Mouse (Mus musculus) CH12.LX (cell line): ENCODE measurements around the gene Aars. TPM values are rescaled to one million over a fixed set of nuclear protein-coding genes. Genes with fewer than 3 reads are reported as not detected.

Experiments
- DNase-seq: peaks from one replicate; pipeline ENCODE4 v3.0.0-alpha.2; 2013; ENCODE audit errors: extremely low read depth
- H3K27ac ChIP-seq: 2 replicates; pipeline ENCODE4 v1.5.1; 2012; ENCODE audit warnings: low read depth, mild to moderate bottlenecking, control low read depth, moderate library complexity; ENCODE audit not compliant: insufficient read depth
- H3K27me3 ChIP-seq: replicated peaks from 2 replicates; pipeline ENCODE3; 2012; ENCODE audit warnings: inconsistent platforms
- H3K36me3 ChIP-seq, 2 experiments: replicated peaks in 1 of 2; 2 replicates each; pipeline versions ENCODE3 to v1.6.1; 2012; ENCODE audit warnings: inconsistent platforms in 1 of 2, low read length in 1 of 2, mild to moderate bottlenecking in 1 of 2, mixed read lengths in 1 of 2, moderate library complexity in 1 of 2; ENCODE audit not compliant: control insufficient read depth in 1 of 2, insufficient read depth in 1 of 2
- H3K4me1 ChIP-seq, 2 experiments: 2 replicates each; pipeline ENCODE4 v1.6.1; 2012; ENCODE audit warnings: inconsistent platforms in 1 of 2, moderate library complexity in 1 of 2; ENCODE audit not compliant: insufficient read depth in 2 of 2, control insufficient read depth in 1 of 2
- H3K4me2 ChIP-seq: 2 replicates; pipeline ENCODE4 v1.6.1; 2012; ENCODE audit warnings: low read depth, mild to moderate bottlenecking, control low read depth; ENCODE audit not compliant: poor library complexity, insufficient read depth, severe bottlenecking
- H3K4me3 ChIP-seq, 3 experiments: fragments of 150-350 bp in 1 of 3; sonication (generic) in 1 of 3; replicated peaks in 1 of 3; 2 replicates each; pipeline versions ENCODE3 to v1.5.1; 2011 to 2012; ENCODE audit warnings: low read depth in 2 of 3, low read length in 2 of 3, mild to moderate bottlenecking in 2 of 3, moderate library complexity in 2 of 3, control low read depth in 1 of 3, improper control_type of control experiment in 1 of 3, inconsistent platforms in 1 of 3, mixed read lengths in 1 of 3; ENCODE audit not compliant: poor library complexity in 1 of 3
- H3K79me2 ChIP-seq: replicated peaks from 2 replicates; pipeline ENCODE4 v1.6.1; 2012; ENCODE audit warnings: mild to moderate bottlenecking, moderate library complexity; ENCODE audit not compliant: control insufficient read depth, poor library complexity, insufficient read depth, severe bottlenecking; ENCODE audit errors: extremely low read depth
- H3K9ac ChIP-seq: 2 replicates; pipeline ENCODE4 v1.6.1; 2012; ENCODE audit warnings: low read depth, mild to moderate bottlenecking, control low read depth, moderate library complexity; ENCODE audit not compliant: insufficient read depth
- H3K9me3 ChIP-seq: replicated peaks from 2 replicates; pipeline ENCODE3; 2012; ENCODE audit warnings: low read length, inconsistent platforms, mixed read lengths
- CHD1 ChIP-seq: IDR thresholded peaks from 2 replicates; pipeline ENCODE4 v1.6.1; 2012; ENCODE audit warnings: low read depth, low read length, improper control_type of control experiment, inconsistent platforms
- CHD2 ChIP-seq: IDR thresholded peaks from 2 replicates; pipeline ENCODE4 v1.6.1; 2011; ENCODE audit warnings: low read length, improper control_type of control experiment
- CTCF ChIP-seq, 2 experiments: IDR thresholded peaks in 1 of 2; conservative IDR thresholded peaks in 1 of 2; 2 replicates each; pipeline ENCODE4 v1.5.1; 2011 to 2012; ENCODE audit warnings: low read depth in 2 of 2, low read length in 2 of 2, improper control_type of control experiment in 1 of 2, inconsistent platforms in 1 of 2, mild to moderate bottlenecking in 1 of 2, moderate library complexity in 1 of 2
- EP300 ChIP-seq: IDR thresholded peaks from 2 replicates; pipeline ENCODE4 v1.6.1; 2011; ENCODE audit warnings: low read length, improper control_type of control experiment
- ETS1 ChIP-seq: conservative IDR thresholded peaks from 2 replicates; pipeline ENCODE4 v1.6.1; 2012; ENCODE audit warnings: low read depth, mild to moderate bottlenecking, inconsistent platforms, low read length, improper control_type of control experiment, moderate library complexity
- GABPA ChIP-seq: IDR thresholded peaks from 2 replicates; pipeline ENCODE4 v1.6.1; 2012; ENCODE audit warnings: low read depth, low read length, improper control_type of control experiment, inconsistent platforms; ENCODE audit not compliant: insufficient replicate concordance
- HCFC1 ChIP-seq: IDR thresholded peaks from 2 replicates; pipeline ENCODE4 v1.6.1; 2012; ENCODE audit warnings: low read depth, mild to moderate bottlenecking, inconsistent platforms, low read length, improper control_type of control experiment
- IRF4 ChIP-seq: IDR thresholded peaks from 2 replicates; pipeline ENCODE4 v1.6.1; 2014; ENCODE audit warnings: low read depth, mild to moderate bottlenecking, inconsistent platforms, low read length, improper control_type of control experiment
- JUN ChIP-seq: IDR thresholded peaks from 2 replicates; pipeline ENCODE4 v1.6.1; 2011; ENCODE audit warnings: low read depth, mild to moderate bottlenecking, low read length, improper control_type of control experiment, moderate library complexity; ENCODE audit not compliant: insufficient read depth
- MAX ChIP-seq: IDR thresholded peaks from 2 replicates; pipeline ENCODE4 v1.6.1; 2011; ENCODE audit warnings: low read length, improper control_type of control experiment
- MAZ ChIP-seq: IDR thresholded peaks from 2 replicates; pipeline ENCODE4 v1.6.1; 2012; ENCODE audit warnings: low read depth, mild to moderate bottlenecking, inconsistent platforms, low read length, improper control_type of control experiment, moderate library complexity
- MEF2A ChIP-seq: IDR thresholded peaks from 2 replicates; pipeline ENCODE4 v1.6.1; 2014; ENCODE audit warnings: low read depth, mild to moderate bottlenecking, inconsistent platforms, low read length, improper control_type of control experiment, borderline replicate concordance
- MXI1 ChIP-seq: IDR thresholded peaks from 2 replicates; pipeline ENCODE4 v1.6.1; 2011; ENCODE audit warnings: mild to moderate bottlenecking, low read depth, low read length, improper control_type of control experiment
- MYC ChIP-seq: IDR thresholded peaks from 2 replicates; pipeline ENCODE4 v1.6.1; 2011; ENCODE audit warnings: low read depth, mild to moderate bottlenecking, improper control_type of control experiment, low read length
- NELFE ChIP-seq: IDR thresholded peaks from 2 replicates; pipeline ENCODE4 v1.6.1; 2011; ENCODE audit warnings: low read depth, low read length, improper control_type of control experiment
- NRF1 ChIP-seq: IDR thresholded peaks from 2 replicates; pipeline ENCODE4 v1.6.1; 2014; ENCODE audit warnings: low read depth, mild to moderate bottlenecking, inconsistent platforms, low read length, improper control_type of control experiment, moderate library complexity
- RAD21 ChIP-seq: IDR thresholded peaks from 2 replicates; pipeline ENCODE4 v1.6.1; 2011; ENCODE audit warnings: low read depth, mild to moderate bottlenecking, low read length, improper control_type of control experiment, moderate library complexity
- SIN3A ChIP-seq: IDR thresholded peaks from 2 replicates; pipeline ENCODE4 v1.6.1; 2012; ENCODE audit warnings: low read length, improper control_type of control experiment, inconsistent platforms
- SMC3 ChIP-seq: IDR thresholded peaks from 2 replicates; pipeline ENCODE4 v1.6.1; 2011; ENCODE audit warnings: low read depth, low read length, improper control_type of control experiment
- TBP ChIP-seq: conservative IDR thresholded peaks from 2 replicates; pipeline ENCODE4 v1.6.1; 2011; ENCODE audit warnings: low read depth, low read length, improper control_type of control experiment
- TCF12 ChIP-seq: IDR thresholded peaks from 2 replicates; pipeline ENCODE4 v1.6.1; 2014; ENCODE audit warnings: low read depth, mild to moderate bottlenecking, inconsistent platforms, low read length, improper control_type of control experiment
- UBTF ChIP-seq: IDR thresholded peaks from 2 replicates; pipeline ENCODE4 v1.6.1; 2012; ENCODE audit warnings: low read depth, mild to moderate bottlenecking, inconsistent platforms, low read length, improper control_type of control experiment, moderate library complexity
- USF1 ChIP-seq: IDR thresholded peaks from 2 replicates; pipeline ENCODE4 v1.6.1; 2014; ENCODE audit warnings: low read depth, mild to moderate bottlenecking, inconsistent platforms, low read length, improper control_type of control experiment
- USF2 ChIP-seq: conservative IDR thresholded peaks from 2 replicates; pipeline ENCODE4 v1.6.1; 2011; ENCODE audit warnings: low read depth, low read length, improper control_type of control experiment
- ZC3H11A ChIP-seq: IDR thresholded peaks from 2 replicates; pipeline ENCODE4 v1.6.1; 2012; ENCODE audit warnings: low read depth, mild to moderate bottlenecking, inconsistent platforms, low read length, improper control_type of control experiment
- ZKSCAN1 ChIP-seq: IDR thresholded peaks from 2 replicates; pipeline ENCODE4 v1.6.1; 2012; ENCODE audit warnings: low read depth, inconsistent platforms, low read length, improper control_type of control experiment, borderline replicate concordance
- ZMIZ1 ChIP-seq: IDR thresholded peaks from 2 replicates; pipeline ENCODE4 v1.6.1; 2012; ENCODE audit warnings: low read depth, mild to moderate bottlenecking, inconsistent platforms, low read length, improper control_type of control experiment
- ZNF384 ChIP-seq: IDR thresholded peaks from 2 replicates; pipeline ENCODE4 v1.6.1; 2012; ENCODE audit warnings: low read depth, low read length, improper control_type of control experiment, inconsistent platforms
- dilution Hi-C: fragments of 300-500 bp; cut with MboI; formaldehyde crosslinking; loops from 2 replicates; pipeline ENCODE4 v1.14.3; 2020; ENCODE audit warnings: low sequenced_read_pairs; ENCODE audit not compliant: extremely low pct_unique_long_range_greater_than_20kb, extremely low pct_ligation_motif_present
- in situ Hi-C: fragments of 300-500 bp; cut with MboI; formaldehyde crosslinking; loops from 3 replicates; pipeline ENCODE4 v1.14.3; 2019; ENCODE audit warnings: low sequenced_read_pairs, low pct_ligation_motif_present, low pct_unique_long_range_greater_than_20kb, mixed read lengths
- polyA plus RNA-seq: library from polyadenylated mRNA; unstranded; fragments of >175 nt; gene quantifications from 2 replicates; pipeline ENCODE4 v1.2.1, GENCODE M21; 2012; ENCODE audit warnings: low read depth; ENCODE audit not compliant: insufficient read length
- total RNA-seq, 2 experiments: library from RNA; depleted of rRNA; stranded (reverse); fragments of 300-350 nt in 1 of 2; fragments of >200 nt in 1 of 2; gene quantifications; 2 replicates each; pipeline ENCODE4 v1.2.3; 2012 to 2014

The Aars gene
- total and polyA plus RNA-seq, 3 experiments: 81.9 to 142 (median 130) TPM

GRCm38 (mm10) chr8:110996641-110997430, 36.1 kb upstream of the Aars start:
- dilution Hi-C loops (no loop called here), in situ Hi-C loops (no loop called here)
- peaks cover 2 to 30% of the 10 kb centered on the region in 2 experiments; a peak in 2 of 4 replicates for H3K4me1 ChIP-seq
- H3K27me3 ChIP-seq: no peaks in the 10 kb centered on the region
- peaks cover 14 to 42% of the 10 kb centered on the region in 2 experiments for H3K36me3 ChIP-seq
- H3K9me3 ChIP-seq: no peaks in the 10 kb centered on the region
- H3K9ac ChIP-seq: peak overlapping the region; percentile 81
- peaks cover 53% of the 10 kb centered on the region for H3K79me2 ChIP-seq
- no peak overlapping the region for H3K27ac ChIP-seq
- H3K4me3 ChIP-seq: peak overlapping the region; percentile 86 to 93 (median 93)
- TF ChIP-seq NELFE (no peak), CTCF (conservative IDR thresholded peaks at IDR 0.05 in 1 of 2, IDR thresholded peaks at IDR 0.05 in 1 of 2; ENCODE audit: low read depth in 2 of 2, low read length in 2 of 2) (no peak)
- no peak for DNase-seq
- H3K4me2 ChIP-seq: peak overlapping the region; percentile 94

DNA sequence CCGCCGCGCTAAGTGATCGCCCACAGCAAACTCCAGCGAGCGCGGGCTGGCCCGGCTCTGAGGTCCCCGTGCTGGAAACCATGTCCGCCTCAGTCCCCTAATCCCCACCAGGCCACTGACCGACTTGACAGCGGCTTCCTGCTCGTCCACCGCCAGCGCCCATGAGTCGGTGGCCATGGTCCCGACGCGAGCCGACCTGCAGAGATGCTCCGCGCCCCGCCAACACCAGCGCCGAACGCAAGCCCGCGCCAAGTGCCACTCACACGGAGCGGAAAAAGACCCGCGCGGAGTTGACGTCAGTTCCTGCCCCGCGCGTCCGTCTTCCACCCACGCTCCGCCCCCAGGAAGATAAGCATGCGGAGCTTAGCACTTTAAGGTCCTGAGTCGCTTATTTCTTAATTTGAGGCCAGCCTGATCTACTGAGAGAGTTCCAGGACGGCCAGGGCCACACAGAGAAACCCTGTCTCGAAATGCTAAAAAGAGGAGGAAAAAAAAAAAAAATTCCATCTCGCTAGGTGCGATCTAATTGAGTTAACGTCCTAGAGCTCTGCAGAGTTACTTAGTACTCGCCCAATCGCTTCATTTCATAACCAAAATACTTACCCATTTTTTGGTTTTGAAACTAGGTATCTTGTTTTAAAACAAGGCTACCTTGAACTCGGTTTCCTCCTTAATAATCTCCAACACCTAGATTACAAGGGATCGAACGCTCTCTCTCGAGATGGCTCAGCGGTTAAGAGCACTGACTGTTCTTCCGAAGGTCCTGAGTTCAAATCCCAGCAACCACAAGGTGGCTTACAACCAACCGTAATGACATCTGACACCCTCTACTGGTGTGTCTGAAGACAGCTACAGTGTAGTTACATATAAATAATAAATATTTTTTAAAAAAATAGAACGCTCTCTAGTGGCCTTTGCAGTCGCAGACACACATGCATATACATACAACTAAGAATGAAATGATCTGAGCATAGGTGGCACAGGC, 35.1 kb upstream of the Aars start, which contains the start of gene Ddx19a:
Gene Ddx19a, minus strand, starts transcription at position 254 of the 985 bp plus-strand sequence.
- H3K79me2 ChIP-seq: peaks cover 44% of the 10 kb centered on the region
- H3K27ac ChIP-seq: peak within 1 kb of the TSS; percentile 48; the same call in 1 of the 2 replicates
- peak within 1 kb of the TSS; percentile 94 for H3K4me2 ChIP-seq
- peak within 1 kb of the TSS; percentile 81 for H3K9ac ChIP-seq
- in situ Hi-C loops (no loop called here), dilution Hi-C loops (no loop called here)
- H3K36me3 ChIP-seq: peaks cover 7 to 39% of the 10 kb centered on the region in 2 experiments
- peak; percentile 89 for DNase-seq
- H3K4me3 ChIP-seq: peak within 1 kb of the TSS; percentile 86 to 93 (median 93)
- no peaks in the 10 kb centered on the region for H3K27me3 ChIP-seq
- no peaks in the 10 kb centered on the region for H3K9me3 ChIP-seq
- peaks cover 2 to 23% of the 10 kb centered on the region in 2 experiments; a peak in 2 of 4 replicates for H3K4me1 ChIP-seq
- no peak for TF ChIP-seq USF2
- TF ChIP-seq TBP: peak; percentile 99
- peak; percentile 84 for TF ChIP-seq TCF12
- no peak for TF ChIP-seq MAZ
- TF ChIP-seq USF1: no peak
- peak; percentile 91 for TF ChIP-seq MXI1
- TF ChIP-seq IRF4: peak; percentile 36; the same call in 1 of the 2 replicates
- TF ChIP-seq RAD21: no peak; the same call in 1 of the 2 replicates
- no peak for TF ChIP-seq SMC3
- TF ChIP-seq NRF1: peak; percentile 41
- TF ChIP-seq CHD1: no peak
- peak; percentile 55; the same call in 1 of the 2 replicates for TF ChIP-seq ZNF384
- TF ChIP-seq CHD2: no peak
- TF ChIP-seq SIN3A: peak; percentile 84; the same call in 1 of the 2 replicates
- peak; percentile 87 for TF ChIP-seq HCFC1
- TF ChIP-seq MAX: peak; percentile 91
- no peak for TF ChIP-seq UBTF
- TF ChIP-seq JUN: no peak
- TF ChIP-seq ZMIZ1: peak; percentile 73
- TF ChIP-seq ZKSCAN1: no peak
- peak; percentile 58; the same call in 1 of the 2 replicates for TF ChIP-seq MEF2A
- no peak for TF ChIP-seq ETS1
- no peak for TF ChIP-seq ZC3H11A
- no peak for TF ChIP-seq EP300
- peak; percentile 82 for TF ChIP-seq MYC
- no peak for TF ChIP-seq GABPA
